Mouse (Mus musculus): Measurements from ENCODE around the gene Mboat7. TPM values are rescaled to one million over a fixed set of nuclear protein-coding genes. Genes with fewer than 3 reads are reported as not detected.
"Not testable (repeated sequence)": the region's sequence is repeated elsewhere in the genome, so short reads cannot be mapped to it uniquely, and the experiment has no call there.

Mboat7 gene
- polyA plus RNA-seq, 1 experiment, result 59.6 TPM

GRCm38 (mm10) chr7:3707568-3708413, 14.5 kb upstream of the Mboat7 start:
- H3K4me3 ChIP-seq (ENCODE audit: low read depth, low read length), result no peak overlapping the region
- 59% methylated on average over 7 of the region's 7 CpGs for WGBS
- H3K27me3 ChIP-seq (ENCODE audit: control insufficient read depth, insufficient read depth, low read length), result no peaks in the 10 kb centered on the region
- no peak overlapping the region for H3K27ac ChIP-seq (ENCODE audit: insufficient read depth, low read depth, low read length)
- H3K4me1 ChIP-seq (ENCODE audit: control insufficient read depth, insufficient read depth, insufficient read length, low read length), result peaks cover 7% of the 10 kb centered on the region; the same call in 1 of the 2 replicates
- peaks cover 26% of the 10 kb centered on the region for H3K36me3 ChIP-seq (ENCODE audit: control insufficient read depth, insufficient read depth, low read length)
- TF ChIP-seq CTCF (IDR thresholded peaks at IDR 0.05; ENCODE audit: extremely low read depth, insufficient read length, insufficient replicate concordance, low read depth, low read length), result no peak
- TF ChIP-seq POLR2A (IDR thresholded peaks at IDR 0.05; ENCODE audit: low read depth, low read length), result no peak

GRCm38 (mm10) chr7:3707027-3707426, 13.7 kb upstream of the Mboat7 start:
- 0 out of 2 replicates have a peak overlapping the region, but pooled peaks have one; percentile 0 for H3K27ac ChIP-seq (ENCODE audit: insufficient read depth, low read depth, low read length)
- H3K36me3 ChIP-seq (ENCODE audit: control insufficient read depth, insufficient read depth, low read length), result peaks cover 26% of the 10 kb centered on the region
- peaks cover 7% of the 10 kb centered on the region; the same call in 1 of the 2 replicates for H3K4me1 ChIP-seq (ENCODE audit: control insufficient read depth, insufficient read depth, insufficient read length, low read length)
- no peaks in the 10 kb centered on the region for H3K27me3 ChIP-seq (ENCODE audit: control insufficient read depth, insufficient read depth, low read length)
- WGBS, result 37% methylated on average over 4 of the region's 4 CpGs
- no peak overlapping the region for H3K4me3 ChIP-seq (ENCODE audit: low read depth, low read length)
- TF ChIP-seq POLR2A (IDR thresholded peaks at IDR 0.05; ENCODE audit: low read depth, low read length), result no peak
- no peak for TF ChIP-seq CTCF (IDR thresholded peaks at IDR 0.05; ENCODE audit: extremely low read depth, insufficient read length, insufficient replicate concordance, low read depth, low read length)

GRCm38 (mm10) chr7:3706343-3706934, 13.1 kb upstream of the Mboat7 start:
- H3K4me3 ChIP-seq (ENCODE audit: low read depth, low read length), result peak overlapping the region; percentile 17; the same call in 1 of the 2 replicates
- TF ChIP-seq POLR2A (IDR thresholded peaks at IDR 0.05; ENCODE audit: low read depth, low read length) (no peak), CTCF (IDR thresholded peaks at IDR 0.05; ENCODE audit: extremely low read depth, insufficient read length, insufficient replicate concordance, low read depth, low read length) (no peak)

GRCm38 (mm10) chr7:3705911-3706310, 12.6 kb upstream of the Mboat7 start:
- WGBS, result 10% methylated on average over 6 of the region's 6 CpGs
- H3K4me3 ChIP-seq (ENCODE audit: low read depth, low read length), result peak overlapping the region; percentile 43

More at GRCm38 (mm10) chr7:3706343-3706934, 13.1 kb upstream of the Mboat7 start:
- 18% methylated on average over 11 of the region's 11 CpGs for WGBS
- Histone ChIP-seq H3K36me3 (ENCODE audit: control insufficient read depth, insufficient read depth, low read length) (peaks cover 26% of the 10 kb centered on the region), H3K4me1 (ENCODE audit: control insufficient read depth, insufficient read depth, insufficient read length, low read length) (peaks cover 7% of the 10 kb centered on the region; the same call in 1 of the 2 replicates), H3K27me3 (ENCODE audit: control insufficient read depth, insufficient read depth, low read length) (no peaks in the 10 kb centered on the region), H3K27ac (ENCODE audit: insufficient read depth, low read depth, low read length) (0 out of 2 replicates have a peak overlapping the region, but pooled peaks have one; percentile 0)

GRCm38 (mm10) chr7:3705461-3705860, 12.1 kb upstream of the Mboat7 start:
- 8% methylated on average over 7 of the region's 7 CpGs for WGBS
- 0 out of 2 replicates have a peak overlapping the region, but pooled peaks have one; percentile 2 for H3K27ac ChIP-seq (ENCODE audit: insufficient read depth, low read depth, low read length)

More at GRCm38 (mm10) chr7:3705911-3706310, 12.6 kb upstream of the Mboat7 start:
- TF ChIP-seq CTCF (IDR thresholded peaks at IDR 0.05; ENCODE audit: extremely low read depth, insufficient read length, insufficient replicate concordance, low read depth, low read length) (no peak), POLR2A (IDR thresholded peaks at IDR 0.05; ENCODE audit: low read depth, low read length) (no peak)
- no peak overlapping the region for H3K27ac ChIP-seq (ENCODE audit: insufficient read depth, low read depth, low read length)
- peaks cover 26% of the 10 kb centered on the region for H3K36me3 ChIP-seq (ENCODE audit: control insufficient read depth, insufficient read depth, low read length)
- no peaks in the 10 kb centered on the region for H3K27me3 ChIP-seq (ENCODE audit: control insufficient read depth, insufficient read depth, low read length)
- peaks cover 7% of the 10 kb centered on the region; the same call in 1 of the 2 replicates for H3K4me1 ChIP-seq (ENCODE audit: control insufficient read depth, insufficient read depth, insufficient read length, low read length)

GRCm38 (mm10) chr7:3704475-3704874, 11.2 kb upstream of the Mboat7 start:
- Histone ChIP-seq H3K27ac (ENCODE audit: insufficient read depth, low read depth, low read length) (peak overlapping the region; percentile 86), H3K4me1 (ENCODE audit: control insufficient read depth, insufficient read depth, insufficient read length, low read length) (peaks cover 7% of the 10 kb centered on the region; the same call in 1 of the 2 replicates), H3K27me3 (ENCODE audit: control insufficient read depth, insufficient read depth, low read length) (no peaks in the 10 kb centered on the region), H3K4me3 (ENCODE audit: low read depth, low read length) (peak overlapping the region; percentile 76), H3K36me3 (ENCODE audit: control insufficient read depth, insufficient read depth, low read length) (peaks cover 26% of the 10 kb centered on the region)
- TF ChIP-seq POLR2A (IDR thresholded peaks at IDR 0.05; ENCODE audit: low read depth, low read length) (no peak), CTCF (IDR thresholded peaks at IDR 0.05; ENCODE audit: extremely low read depth, insufficient read length, insufficient replicate concordance, low read depth, low read length) (no peak)
- under 1% methylated on average over 20 of the region's 20 CpGs for WGBS

More at GRCm38 (mm10) chr7:3705461-3705860, 12.1 kb upstream of the Mboat7 start:
- H3K4me1 ChIP-seq (ENCODE audit: control insufficient read depth, insufficient read depth, insufficient read length, low read length); H3K27me3 ChIP-seq (ENCODE audit: control insufficient read depth, insufficient read depth, low read length): not testable (repeated sequence)
- H3K36me3 ChIP-seq (ENCODE audit: control insufficient read depth, insufficient read depth, low read length), result peaks cover 26% of the 10 kb centered on the region
- H3K4me3 ChIP-seq (ENCODE audit: low read depth, low read length), result peak overlapping the region; percentile 43

All from small intestine, adult 2 months (tissue).